Mouse (Mus musculus) lung, adult 18-20 months (tissue): Measurements from ENCODE around the gene 2010003K11Rik.
"Not testable (repeated sequence)": the region's sequence is repeated elsewhere in the genome, so short reads cannot be mapped to it uniquely, and the experiment has no call there.

ENCODE experiments used
- DNase-seq, 2 experiments: peaks; one replicate each; pipeline ENCODE4 v3.0.0; 2022; ENCODE audit warnings: mixed read lengths in 2 of 2

Gene 2010003K11Rik

DNA sequence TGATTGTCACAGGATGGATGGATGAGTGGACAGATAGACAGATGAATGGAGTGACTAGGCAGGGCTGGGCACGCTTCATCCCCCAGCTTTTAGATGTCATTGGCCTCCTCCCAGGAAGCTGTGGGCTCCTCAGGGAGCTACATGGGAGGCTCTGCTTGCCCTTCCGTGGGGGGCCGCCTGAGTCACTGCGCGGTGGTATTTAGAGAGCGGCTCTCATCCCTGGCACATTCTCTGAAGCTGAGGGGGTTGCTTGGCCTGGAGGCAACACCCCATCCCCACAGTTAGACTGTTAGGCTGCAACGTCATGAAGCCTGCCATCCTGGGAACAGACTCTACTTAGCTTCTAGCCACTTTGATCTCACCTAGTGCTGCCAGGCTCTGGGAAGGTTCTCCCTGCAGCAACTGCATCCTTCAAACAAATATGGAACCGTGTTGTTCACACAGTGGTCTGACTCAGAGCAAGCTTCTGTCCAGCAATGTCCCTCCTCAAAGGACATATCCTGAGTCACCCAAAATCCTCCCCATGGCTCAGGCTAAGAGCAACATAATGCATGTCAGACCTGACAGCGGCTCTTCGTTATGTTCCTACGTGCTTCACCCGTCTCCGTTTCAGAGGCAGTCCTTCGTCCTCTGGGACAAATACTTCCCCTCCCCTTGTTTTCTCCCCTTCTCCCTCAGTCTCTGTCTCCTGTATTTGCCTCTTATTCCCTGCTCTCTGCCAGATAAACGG lies 43.1 kb downstream of the 2010003K11Rik start:
- DNase-seq: no peak

DNA sequence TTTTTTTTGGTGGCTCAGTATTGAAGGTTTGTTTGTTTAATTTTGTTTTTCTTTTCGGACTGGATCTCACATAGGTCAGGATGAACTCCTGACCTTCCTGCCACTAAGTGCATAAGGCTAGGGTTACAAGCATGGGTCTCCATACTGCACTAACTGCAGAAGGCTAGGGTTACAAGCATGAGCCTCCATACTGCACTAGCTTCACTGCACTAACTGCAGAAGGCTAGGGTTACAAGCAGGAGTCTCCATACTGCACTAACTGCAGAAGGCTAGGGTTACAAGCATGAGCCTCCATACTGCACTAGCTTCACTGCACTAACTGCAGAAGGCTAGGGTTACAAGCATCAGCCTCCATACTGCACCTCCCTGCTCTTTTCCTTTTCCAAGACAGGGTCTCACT lies 44.3 kb downstream of the 2010003K11Rik start:
- DNase-seq: not testable (repeated sequence)

DNA sequence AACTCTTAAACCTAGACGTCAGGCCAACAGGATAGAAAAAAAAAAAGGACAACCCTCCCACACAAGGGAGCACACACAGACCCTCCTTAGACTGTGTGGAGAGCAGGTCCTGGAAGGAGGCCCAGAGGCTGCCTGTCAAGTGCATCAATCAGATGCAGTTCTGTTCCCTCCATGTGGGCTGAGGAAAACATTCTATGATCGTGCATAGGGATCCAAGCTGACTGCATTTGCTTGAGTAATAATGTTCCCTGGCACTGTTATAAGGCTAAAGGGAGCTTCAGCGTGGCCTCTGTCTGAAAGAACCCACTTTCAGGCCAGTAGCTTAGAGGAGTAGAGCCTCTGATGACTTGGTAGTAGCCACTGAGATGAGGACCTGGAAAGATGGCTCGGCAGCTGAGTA lies 45.9 kb downstream of the 2010003K11Rik start:
- DNase-seq: no peak

DNA sequence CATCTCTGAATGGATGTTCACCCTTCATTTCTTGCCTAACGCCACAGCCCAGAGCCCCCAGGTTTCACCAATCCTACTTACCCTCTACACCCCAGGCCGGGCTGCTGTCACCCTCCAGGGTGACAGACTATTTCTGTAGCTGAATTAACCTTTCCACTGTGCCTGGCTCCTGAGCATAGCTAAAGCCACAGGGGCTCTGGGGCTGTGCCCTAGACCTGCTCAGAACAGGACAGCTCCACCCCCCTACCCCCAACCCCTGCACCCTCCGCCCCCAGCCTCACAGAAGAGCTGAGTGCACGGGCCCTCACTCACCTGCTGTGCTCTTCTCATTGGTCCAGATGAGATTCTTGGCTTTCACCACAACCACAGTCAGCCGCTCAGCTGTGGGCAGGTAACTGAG lies 46.4 kb downstream of the 2010003K11Rik start:
- no peak for DNase-seq

DNA sequence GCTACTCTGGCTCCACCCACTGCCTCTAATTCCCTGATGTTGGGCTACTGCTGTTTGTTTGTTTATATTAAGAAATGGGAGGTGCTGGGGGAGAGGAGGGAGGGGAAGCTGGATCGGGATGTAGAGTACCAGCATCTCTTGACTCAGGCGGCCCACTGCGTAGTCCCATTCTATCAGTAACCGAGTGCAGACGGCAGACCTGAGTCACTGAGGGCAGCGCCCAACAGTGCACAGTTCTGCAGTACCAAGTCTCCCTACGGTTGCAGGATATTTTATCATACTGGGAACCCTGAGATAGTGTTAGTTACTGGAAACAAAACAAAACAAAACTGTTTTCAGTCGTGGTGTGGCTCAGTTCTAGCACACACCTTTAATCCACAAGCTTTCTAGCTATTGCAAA lies 47.3 kb downstream of the 2010003K11Rik start:
- no peak for DNase-seq

DNA sequence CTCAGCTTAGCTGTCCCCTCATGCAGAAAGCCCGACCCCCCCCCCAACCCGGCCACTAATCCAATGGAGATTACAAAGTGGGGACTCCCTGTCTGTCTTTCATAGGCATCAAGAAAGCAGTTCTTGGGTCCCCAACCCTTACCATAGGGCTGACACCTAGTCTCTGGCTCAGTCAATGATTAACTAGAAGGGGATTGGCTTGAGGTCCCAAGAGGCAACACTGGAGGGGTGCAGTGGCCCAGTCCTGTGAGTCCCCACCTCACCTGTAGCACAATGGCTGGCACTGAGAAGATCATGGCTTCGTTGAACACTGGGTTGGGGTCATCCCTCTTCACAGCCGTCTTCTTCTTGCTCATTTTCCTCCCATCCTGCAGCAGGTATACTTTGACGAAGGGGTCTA lies 47.7 kb downstream of the 2010003K11Rik start:
- no peak for DNase-seq

DNA sequence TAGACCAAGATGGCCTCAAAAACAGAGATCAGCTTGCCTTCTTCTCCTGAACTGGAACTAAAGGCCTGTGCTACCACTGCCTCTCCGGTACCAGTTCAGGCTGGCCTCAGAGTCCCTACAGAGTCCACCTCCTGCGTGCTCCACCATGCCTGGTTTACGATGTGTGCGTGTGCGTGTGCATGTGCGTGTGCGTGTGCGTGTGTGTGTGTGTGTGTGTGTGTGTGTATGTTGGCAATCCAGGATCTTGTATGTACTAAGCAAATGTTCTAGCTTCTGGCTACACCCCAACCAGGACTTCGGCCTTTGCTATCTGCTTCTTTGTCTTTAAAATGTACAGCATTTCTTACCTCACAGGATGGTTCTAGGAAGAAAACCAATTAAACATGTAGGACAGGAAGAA lies 49.2 kb downstream of the 2010003K11Rik start:
- no peak for DNase-seq

DNA sequence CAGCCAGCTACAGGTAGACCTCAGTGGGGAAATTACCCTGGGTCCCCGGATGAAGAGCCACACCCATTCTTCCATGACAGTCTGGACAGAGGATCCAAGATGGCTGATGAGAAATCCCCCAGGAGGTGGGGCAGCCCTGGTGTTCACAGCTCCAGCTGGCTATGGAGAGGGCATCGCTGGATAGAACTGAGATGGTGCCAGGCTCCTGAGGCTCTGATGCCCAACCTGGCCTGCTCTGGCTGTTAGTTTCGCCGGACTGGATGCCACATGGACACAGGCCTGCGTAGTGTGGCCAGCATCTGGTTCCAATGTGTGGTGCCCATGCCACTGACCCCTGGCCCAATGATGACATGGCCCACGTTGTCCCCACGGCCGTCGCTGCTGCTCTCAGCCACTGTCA lies 50.9 kb downstream of the 2010003K11Rik start:
- no peak for DNase-seq
